Mouse (Mus musculus): ENCODE measurements around the gene Hist2h3b. TPM values are rescaled to one million over a fixed set of nuclear protein-coding genes. Genes with fewer than 3 reads are reported as not detected.
A peak's percentile ranks its signal among the peaks of the same experiment; 100 is the strongest.
"Not testable (repeated sequence)": the region's sequence is repeated elsewhere in the genome, so short reads cannot be mapped to it uniquely, and the experiment has no call there.

The Hist2h3b gene
- polyA plus RNA-seq, 1 experiment from 2014 or later: 17.2 TPM

DNA sequence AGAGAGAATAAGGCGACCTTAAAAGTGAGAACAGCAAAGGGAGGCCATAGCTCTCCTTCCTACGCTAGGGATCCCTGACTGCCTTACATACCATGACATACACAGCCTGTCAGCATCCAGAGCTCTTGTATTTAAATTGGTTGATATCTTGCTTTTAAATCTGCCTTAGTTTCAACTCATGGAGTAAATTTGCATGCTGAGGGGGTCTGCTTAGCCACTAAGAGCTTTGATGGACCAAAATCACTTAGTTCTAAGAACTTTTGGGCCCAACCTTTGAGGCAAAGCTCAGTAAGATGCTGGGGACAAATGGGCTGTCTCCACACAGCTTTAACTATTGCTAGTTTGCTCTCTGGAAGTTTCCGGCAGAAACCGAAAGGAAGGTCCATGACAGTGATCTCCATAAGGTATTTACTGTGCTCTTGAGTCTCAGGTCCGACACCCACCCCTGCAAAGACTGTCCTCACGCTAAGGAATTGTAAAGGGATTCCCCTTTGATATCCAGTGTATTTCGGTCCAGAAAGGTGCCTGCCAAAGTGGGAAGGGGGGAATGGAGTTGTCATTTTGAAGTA is 31.0 kb upstream of the Hist2h3b start:
- WGBS: 28% methylated on average over 7 of the region's 7 CpGs
- H3K27me3 ChIP-seq (ENCODE audit: control insufficient read depth, insufficient read depth, low read length): no peaks in the 10 kb centered on the region
- peak overlapping the region; percentile 71 for H3K9ac ChIP-seq (ENCODE audit: low read length)
- H3K36me3 ChIP-seq (ENCODE audit: control insufficient read depth, insufficient read depth): no peaks in the 10 kb centered on the region
- peak overlapping the region; percentile 56 for H3K4me3 ChIP-seq (ENCODE audit: low read length)
- peak overlapping the region; percentile 25; the same call in 1 of the 2 replicates for H3K27ac ChIP-seq (ENCODE audit: low read length)
- H3K4me1 ChIP-seq (ENCODE audit: control insufficient read depth, insufficient read depth, low read length): peaks cover 10% of the 10 kb centered on the region
- no peak for ATAC-seq (replicated peaks; ENCODE audit: extremely low read depth, insufficient read depth, low FRiP score)
- no peaks in the 10 kb centered on the region for H3K9me3 ChIP-seq (replicated peaks; ENCODE audit: control insufficient read depth, low read length)
- H3K4me2 ChIP-seq (ENCODE audit: low read depth, low read length): peak overlapping the region; percentile 64

DNA sequence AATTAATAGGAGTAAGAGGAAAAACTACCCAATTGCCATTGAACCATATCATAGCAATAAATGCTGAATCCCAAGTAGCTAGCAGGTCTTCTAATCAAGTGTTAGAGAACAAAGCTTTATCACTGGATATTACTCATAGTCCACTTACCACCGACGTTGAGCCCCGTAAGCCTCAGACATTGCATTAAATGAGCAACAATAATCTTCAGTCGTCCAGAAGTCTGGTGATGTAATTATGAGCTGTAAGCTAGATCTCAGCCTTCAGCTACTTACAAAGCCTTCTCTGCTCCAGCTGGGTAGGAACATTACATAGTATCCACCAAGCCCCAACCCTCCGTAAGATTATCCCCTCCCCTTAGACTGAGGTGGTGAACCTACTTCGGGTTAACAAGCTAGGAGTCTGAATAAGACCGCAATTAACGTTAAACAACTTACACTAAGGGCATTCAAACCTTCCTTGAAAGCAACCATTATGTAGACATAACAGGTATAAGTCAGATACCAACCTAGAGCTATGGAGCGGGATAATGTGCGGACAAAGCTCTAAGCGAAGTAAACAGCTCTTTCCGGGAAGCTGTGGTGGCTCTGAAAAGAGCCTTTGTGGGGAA is 30.4 kb upstream of the Hist2h3b start:
- ATAC-seq (replicated peaks; ENCODE audit: extremely low read depth, insufficient read depth, low FRiP score): no peak
- Histone ChIP-seq H3K9ac (ENCODE audit: low read length) (peak overlapping the region; percentile 71), H3K36me3 (ENCODE audit: control insufficient read depth, insufficient read depth) (no peaks in the 10 kb centered on the region), H3K4me3 (ENCODE audit: low read length) (peak overlapping the region; percentile 56), H3K9me3 (replicated peaks; ENCODE audit: control insufficient read depth, low read length) (no peaks in the 10 kb centered on the region), H3K4me1 (ENCODE audit: control insufficient read depth, insufficient read depth, low read length) (peaks cover 10% of the 10 kb centered on the region), H3K27ac (ENCODE audit: low read length) (peak overlapping the region; percentile 63), H3K4me2 (ENCODE audit: low read depth, low read length) (peak overlapping the region; percentile 64), H3K27me3 (ENCODE audit: control insufficient read depth, insufficient read depth, low read length) (no peaks in the 10 kb centered on the region)
- under 1% methylated on average over 12 of the region's 12 CpGs for WGBS

DNA sequence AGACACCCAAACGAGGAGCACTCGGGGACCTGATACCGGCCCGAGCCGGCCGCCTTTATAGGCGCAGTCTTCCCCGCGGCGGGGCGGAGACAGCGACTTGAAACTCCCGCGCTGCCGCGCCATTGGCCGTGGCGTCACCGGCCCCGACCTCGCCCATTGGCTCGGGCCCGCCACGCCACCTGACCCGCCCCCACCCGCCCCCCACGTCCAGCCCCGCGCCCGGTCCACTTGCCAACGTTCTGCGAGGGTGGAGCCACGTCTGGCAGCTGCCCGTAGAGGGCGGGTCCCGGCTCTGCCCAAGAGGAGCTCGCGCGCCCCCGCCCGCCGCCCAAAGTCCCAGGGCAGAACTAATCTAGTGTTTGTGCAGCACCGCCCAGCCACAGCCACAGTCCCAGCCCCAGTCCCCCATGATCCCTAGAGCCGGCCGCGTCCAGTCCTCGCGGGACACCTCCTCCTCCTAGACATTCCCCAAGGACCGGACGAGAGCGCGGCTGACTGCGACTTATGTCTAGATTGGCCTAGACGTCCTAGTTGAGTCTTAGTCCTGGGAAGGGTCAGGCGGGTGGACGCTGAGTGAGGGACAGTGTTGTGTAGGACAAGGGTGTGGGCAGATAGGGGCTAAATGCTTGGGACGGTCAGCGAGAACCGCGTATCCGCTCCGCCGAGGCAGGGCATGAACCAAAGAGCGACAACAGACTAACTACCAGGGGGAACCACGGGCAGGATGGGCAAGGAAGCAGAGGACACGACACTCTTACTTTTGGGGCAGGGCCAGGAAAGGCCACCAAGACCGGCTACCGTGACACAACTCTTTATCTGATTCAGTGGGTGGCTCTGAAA is 29.3 kb upstream of the Hist2h3b start, which contains the start of gene Hist2h3c2:
Hist2h3c2 (minus strand) TSS at position 174 of the 840 bp plus-strand sequence.
- H3K27ac ChIP-seq (ENCODE audit: low read length): peak within 1 kb of the TSS; percentile 77
- not testable (repeated sequence) for H3K27me3 ChIP-seq (ENCODE audit: control insufficient read depth, insufficient read depth, low read length); H3K36me3 ChIP-seq (ENCODE audit: control insufficient read depth, insufficient read depth); H3K9me3 ChIP-seq (replicated peaks; ENCODE audit: control insufficient read depth, low read length)
- ATAC-seq (replicated peaks; ENCODE audit: extremely low read depth, insufficient read depth, low FRiP score): peak; percentile 90
- 0% methylated on average over 10 of the region's 68 CpGs for WGBS
- peak within 1 kb of the TSS; percentile 71 for H3K9ac ChIP-seq (ENCODE audit: low read length)
- peak within 1 kb of the TSS; percentile 56 for H3K4me3 ChIP-seq (ENCODE audit: low read length)
- H3K4me2 ChIP-seq (ENCODE audit: low read depth, low read length): peak within 1 kb of the TSS; percentile 64
- H3K4me1 ChIP-seq (ENCODE audit: control insufficient read depth, insufficient read depth, low read length): peaks cover 17% of the 10 kb centered on the region

DNA sequence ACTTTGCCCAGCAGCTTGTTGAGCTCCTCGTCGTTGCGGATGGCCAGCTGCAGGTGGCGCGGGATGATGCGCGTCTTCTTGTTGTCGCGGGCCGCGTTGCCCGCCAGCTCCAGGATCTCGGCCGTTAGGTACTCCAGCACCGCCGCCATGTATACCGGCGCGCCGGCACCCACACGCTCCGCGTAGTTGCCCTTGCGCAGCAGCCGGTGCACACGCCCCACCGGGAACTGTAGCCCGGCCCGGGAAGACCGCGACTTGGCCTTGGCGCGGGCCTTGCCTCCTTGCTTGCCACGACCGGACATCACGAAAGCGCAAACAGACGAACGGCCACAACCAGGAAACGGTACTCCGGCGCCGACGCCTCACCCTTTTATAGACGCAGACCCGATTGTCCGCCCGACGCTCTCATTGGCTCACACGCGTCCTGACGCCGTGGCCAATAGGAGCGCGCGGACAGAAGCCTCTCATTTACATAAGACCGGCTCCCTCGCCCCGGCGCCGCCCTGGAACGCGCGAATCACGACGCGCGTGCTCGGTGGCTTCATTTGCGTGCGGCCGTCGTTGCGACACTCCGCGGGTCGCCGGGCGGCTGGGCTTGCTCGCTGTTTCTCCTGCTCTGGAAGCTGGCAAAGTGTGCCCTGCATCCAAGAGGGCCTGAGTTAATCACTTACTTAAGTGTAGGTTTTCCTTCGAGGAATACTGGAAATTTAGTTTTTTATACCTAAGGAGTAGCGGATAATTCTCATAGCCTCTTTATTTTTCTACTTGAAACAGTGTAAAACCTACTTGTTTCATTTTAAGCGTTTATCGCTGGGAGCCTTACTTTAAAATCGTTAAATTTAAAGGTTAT is 28.3 kb upstream of the Hist2h3b start, which contains the start of gene Hist2h2aa2:
Hist2h2aa2 (minus strand) TSS at position 328 of the 850 bp plus-strand sequence.
- 4% methylated on average over 31 of the region's 85 CpGs for WGBS
- Histone ChIP-seq H3K4me1 (ENCODE audit: control insufficient read depth, insufficient read depth, low read length) (peaks cover 22% of the 10 kb centered on the region), H3K27ac (ENCODE audit: low read length) (peak within 1 kb of the TSS; percentile 87), H3K4me3 (ENCODE audit: low read length) (peak within 1 kb of the TSS; percentile 40), H3K9ac (ENCODE audit: low read length) (peak within 1 kb of the TSS; percentile 71), H3K4me2 (ENCODE audit: low read depth, low read length) (peak within 1 kb of the TSS; percentile 57)
- H3K36me3 ChIP-seq (ENCODE audit: control insufficient read depth, insufficient read depth); H3K9me3 ChIP-seq (replicated peaks; ENCODE audit: control insufficient read depth, low read length); H3K27me3 ChIP-seq (ENCODE audit: control insufficient read depth, insufficient read depth, low read length): not testable (repeated sequence)
- peak; percentile 76 for ATAC-seq (replicated peaks; ENCODE audit: extremely low read depth, insufficient read depth, low FRiP score)

DNA sequence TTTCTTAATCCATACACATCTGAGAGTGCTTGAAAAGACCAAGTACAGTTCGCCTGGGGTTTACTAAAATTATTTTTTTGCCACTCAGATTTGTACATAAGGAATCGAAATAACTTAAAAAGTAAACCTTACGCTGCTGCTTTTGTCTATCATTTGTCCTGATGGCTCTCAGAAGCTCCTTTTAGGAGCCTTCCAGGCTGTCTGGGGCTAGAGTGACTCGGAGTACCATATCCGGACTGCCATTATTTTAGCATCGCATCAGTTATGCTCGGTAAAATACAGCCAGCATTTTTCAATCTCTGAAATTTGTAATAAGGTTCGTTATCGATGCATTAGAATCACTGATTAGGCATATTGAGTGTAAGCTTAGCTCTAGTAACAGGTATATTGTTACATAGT is 27.7 kb upstream of the Hist2h3b start:
- Histone ChIP-seq H3K9me3 (replicated peaks; ENCODE audit: control insufficient read depth, low read length) (no peaks in the 10 kb centered on the region), H3K4me2 (ENCODE audit: low read depth, low read length) (peak overlapping the region; percentile 57), H3K9ac (ENCODE audit: low read length) (peak overlapping the region; percentile 71), H3K4me1 (ENCODE audit: control insufficient read depth, insufficient read depth, low read length) (peaks cover 22% of the 10 kb centered on the region), H3K36me3 (ENCODE audit: control insufficient read depth, insufficient read depth) (no peaks in the 10 kb centered on the region), H3K4me3 (ENCODE audit: low read length) (peak overlapping the region; percentile 12; the same call in 1 of the 2 replicates), H3K27ac (ENCODE audit: low read length) (peak overlapping the region; percentile 87), H3K27me3 (ENCODE audit: control insufficient read depth, insufficient read depth, low read length) (no peaks in the 10 kb centered on the region)
- no peak for ATAC-seq (replicated peaks; ENCODE audit: extremely low read depth, insufficient read depth, low FRiP score)
- 79% methylated on average over 9 of the region's 9 CpGs for WGBS

DNA sequence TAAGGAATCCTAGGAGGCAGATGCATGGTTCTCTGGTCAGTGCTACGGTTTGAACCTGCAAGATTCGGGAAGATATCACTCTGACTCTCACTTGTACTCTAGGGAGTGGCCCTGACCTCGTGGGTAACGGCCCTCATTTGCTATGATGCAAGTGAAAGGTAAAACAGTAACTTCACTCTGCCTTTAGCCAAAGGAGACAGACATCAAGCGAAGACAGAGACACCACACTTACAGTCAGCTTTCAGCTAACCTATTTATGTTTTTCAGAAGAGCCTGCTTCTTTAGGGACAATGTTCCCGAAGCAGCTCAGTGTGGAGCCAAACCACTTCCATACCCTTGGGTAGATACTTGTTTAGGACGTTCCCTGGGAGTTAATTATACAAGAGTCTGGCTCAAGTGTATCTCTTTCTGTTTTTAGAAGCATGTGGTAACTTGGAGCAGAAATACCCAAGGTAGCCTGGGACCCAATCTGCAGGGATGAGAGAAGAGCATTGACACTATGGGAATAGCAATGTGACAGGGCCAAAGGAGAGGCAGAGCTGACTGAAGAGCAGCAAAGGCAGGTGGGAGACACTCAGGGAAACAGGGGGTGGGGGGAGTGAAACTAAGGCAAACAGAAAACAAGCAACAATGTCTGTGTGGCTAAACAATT is 24.4 kb upstream of the Hist2h3b start:
- Histone ChIP-seq H3K4me3 (ENCODE audit: low read length) (peak overlapping the region; percentile 57), H3K9ac (ENCODE audit: low read length) (peak overlapping the region; percentile 82), H3K36me3 (ENCODE audit: control insufficient read depth, insufficient read depth) (no peaks in the 10 kb centered on the region), H3K4me2 (ENCODE audit: low read depth, low read length) (peak overlapping the region; percentile 69), H3K9me3 (replicated peaks; ENCODE audit: control insufficient read depth, low read length) (no peaks in the 10 kb centered on the region), H3K27me3 (ENCODE audit: control insufficient read depth, insufficient read depth, low read length) (no peaks in the 10 kb centered on the region), H3K4me1 (ENCODE audit: control insufficient read depth, insufficient read depth, low read length) (peaks cover 25% of the 10 kb centered on the region), H3K27ac (ENCODE audit: low read length) (peak overlapping the region; percentile 97)
- no peak for ATAC-seq (replicated peaks; ENCODE audit: extremely low read depth, insufficient read depth, low FRiP score)
- 75% methylated on average over 7 of the region's 7 CpGs for WGBS

DNA sequence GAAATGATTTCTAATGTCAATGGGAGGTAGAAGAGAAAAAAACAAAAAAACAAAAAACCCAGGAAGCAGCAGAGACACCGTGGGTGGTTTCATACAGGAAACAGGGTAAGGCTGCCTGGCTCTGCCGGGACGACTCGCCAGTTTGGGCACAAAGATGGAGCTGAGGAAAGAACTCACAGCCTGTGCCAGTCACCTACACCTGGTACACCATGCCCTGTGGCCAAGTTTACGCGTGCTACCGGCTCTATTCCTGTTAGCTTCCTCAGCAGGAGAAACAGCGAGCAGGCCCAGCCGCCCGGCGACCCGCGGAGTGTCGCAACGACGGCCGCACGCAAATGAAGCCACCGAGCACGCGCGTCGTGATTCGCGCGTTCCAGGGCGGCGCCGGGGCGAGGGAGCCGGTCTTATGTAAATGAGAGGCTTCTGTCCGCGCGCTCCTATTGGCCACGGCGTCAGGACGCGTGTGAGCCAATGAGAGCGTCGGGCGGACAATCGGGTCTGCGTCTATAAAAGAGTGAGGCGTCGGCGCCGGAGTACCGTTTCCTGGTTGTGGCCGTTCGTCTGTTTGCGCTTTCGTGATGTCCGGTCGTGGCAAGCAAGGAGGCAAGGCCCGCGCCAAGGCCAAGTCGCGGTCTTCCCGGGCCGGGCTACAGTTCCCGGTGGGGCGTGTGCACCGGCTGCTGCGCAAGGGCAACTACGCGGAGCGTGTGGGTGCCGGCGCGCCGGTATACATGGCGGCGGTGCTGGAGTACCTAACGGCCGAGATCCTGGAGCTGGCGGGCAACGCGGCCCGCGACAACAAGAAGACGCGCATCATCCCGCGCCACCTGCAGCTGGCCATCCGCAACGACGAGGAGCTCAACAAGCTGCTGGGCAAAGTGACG is 23.2 kb upstream of the Hist2h3b start, which contains the start of gene Hist2h2aa1:
Hist2h2aa1 (plus strand) TSS at position 495 of the 884 bp plus-strand sequence.
- Histone ChIP-seq H3K27ac (ENCODE audit: low read length) (peak within 1 kb of the TSS; percentile 97), H3K4me2 (ENCODE audit: low read depth, low read length) (peak within 1 kb of the TSS; percentile 69), H3K4me1 (ENCODE audit: control insufficient read depth, insufficient read depth, low read length) (peaks cover 26% of the 10 kb centered on the region), H3K4me3 (ENCODE audit: low read length) (peak within 1 kb of the TSS; percentile 57), H3K9ac (ENCODE audit: low read length) (peak within 1 kb of the TSS; percentile 82)
- 0% methylated on average over 20 of the region's 88 CpGs for WGBS
- not testable (repeated sequence) for H3K9me3 ChIP-seq (replicated peaks; ENCODE audit: control insufficient read depth, low read length); H3K36me3 ChIP-seq (ENCODE audit: control insufficient read depth, insufficient read depth); H3K27me3 ChIP-seq (ENCODE audit: control insufficient read depth, insufficient read depth, low read length)
- ATAC-seq (replicated peaks; ENCODE audit: extremely low read depth, insufficient read depth, low FRiP score): peak; percentile 83

All from heart, embryonic 16.5 days (tissue).